Mouse (Mus musculus) neutrophil, adult 5-6 weeks (primary cell): ENCODE results near the gene Clec1a. TPM values are rescaled to one million over a fixed set of nuclear protein-coding genes. Genes with fewer than 3 reads are reported as not detected.

ENCODE experiments used
- ATAC-seq: fragments of 151-379, 151-347 bp; 2 replicates; pipeline ENCODE4 v1.8.0; 2017; ENCODE audit warnings: mild to moderate bottlenecking, moderate TSS enrichment; ENCODE audit not compliant: insufficient number of reproducible peaks, poor library complexity, low FRiP score, severe bottlenecking; ENCODE audit errors: extremely low read depth
- total RNA-seq: library from RNA; stranded (forward); fragments of 200-1000 nt; gene quantifications from 2 replicates; pipeline ENCODE4 v1.2.3, GENCODE M21; 2017

Gene Clec1a
- total RNA-seq = 3.6 and 4.3 TPM in 2 replicates

GRCm38 (mm10) chr6:129451411-129452039 is at the start of gene Clec1a:
Clec1a (minus strand) TSS chr6:129452000.
- no peak for ATAC-seq

GRCm38 (mm10) chr6:129499516-129499915 is 47.7 kb upstream of the Clec1a start:
- ATAC-seq = peak; percentile 39; the same call in 1 of the 2 replicates

GRCm38 (mm10) chr6:129497345-129498218 is 45.8 kb upstream of the Clec1a start:
- peak; percentile 73; the same call in 1 of the 2 replicates for ATAC-seq

- peak; percentile 65; the same call in 1 of the 2 replicates for ATAC-seq
Measured at GRCm38 (mm10) chr6:129494924-129495323, 43.1 kb upstream of the Clec1a start.

- no peak for ATAC-seq
Measured at GRCm38 (mm10) chr6:129480089-129480958, 28.5 kb upstream of the Clec1a start.

- peak; percentile 70 for ATAC-seq
Measured at GRCm38 (mm10) chr6:129476404-129477126, 24.8 kb upstream of the Clec1a start.

- ATAC-seq = peak; percentile 39; the same call in 1 of the 2 replicates
Measured at GRCm38 (mm10) chr6:129472627-129473026, 20.8 kb upstream of the Clec1a start.

- peak; percentile 70 for ATAC-seq
Measured at GRCm38 (mm10) chr6:129471386-129471785, 19.6 kb upstream of the Clec1a start.

- ATAC-seq = no peak
Measured at GRCm38 (mm10) chr6:129449743-129450142, 2.1 kb downstream of the Clec1a start.

- no peak for ATAC-seq
Measured at GRCm38 (mm10) chr6:129438033-129438432, 13.8 kb downstream of the Clec1a start.

GRCm38 (mm10) chr6:129436025-129436424 is 15.8 kb downstream of the Clec1a start:
- peak; percentile 51; the same call in 1 of the 2 replicates for ATAC-seq

GRCm38 (mm10) chr6:129434239-129434638 is 17.6 kb downstream of the Clec1a start:
- ATAC-seq = peak; percentile 99

- ATAC-seq = no peak
Measured at GRCm38 (mm10) chr6:129427281-129427680, 24.5 kb downstream of the Clec1a start.

GRCm38 (mm10) chr6:129425812-129426211 is 26.0 kb downstream of the Clec1a start:
- ATAC-seq = no peak

- no peak for ATAC-seq
Measured at GRCm38 (mm10) chr6:129425217-129425616, 26.6 kb downstream of the Clec1a start.

GRCm38 (mm10) chr6:129423734-129424072 is 28.1 kb downstream of the Clec1a start:
- peak; percentile 95 for ATAC-seq

- ATAC-seq = no peak
Measured at GRCm38 (mm10) chr6:129423040-129423733, 28.6 kb downstream of the Clec1a start.

- no peak for ATAC-seq
Measured at GRCm38 (mm10) chr6:129422311-129422710, 29.5 kb downstream of the Clec1a start.
